Mouse (Mus musculus) heart, embryonic 16.5 days (tissue): ENCODE data around the gene Gm38655. TPM values are rescaled to one million over a fixed set of nuclear protein-coding genes. Genes with fewer than 3 reads are reported as not detected.

Source experiments
- polyA plus RNA-seq: library from polyadenylated mRNA; unstranded; fragments of >200 nt; fragmentation: Nextera tagmentation; extraction: Ambion mirVana; gene quantifications from 2 replicates; pipeline ENCODE4 v1.2.1, GENCODE M21; 2015

Gene Gm38655
- polyA plus RNA-seq, 1 experiment from 2014 or later: 0.32 TPM

Other genes with a start within 250 kb of the Gm38655 start
- gene Mapk8ip3, start 238.5 kb downstream of the Gm38655 start, polyA plus RNA-seq: 30.1 and 33.0 TPM in 2 replicates
- gene Jpt2, start 214.8 kb downstream of the Gm38655 start, polyA plus RNA-seq: 79.3 and 82.5 TPM in 2 replicates
- 3.9 and 4.2 TPM in 2 replicates for gene Cramp1l, start 159.7 kb downstream of the Gm38655 start, polyA plus RNA-seq
- 11.6 TPM in 2 replicates for gene Ift140, start 159.4 kb downstream of the Gm38655 start, polyA plus RNA-seq
- 26.7 and 36.1 TPM in 2 replicates for gene Tmem204, start 91.9 kb downstream of the Gm38655 start, polyA plus RNA-seq
- 31.3 and 31.7 TPM in 2 replicates for gene Telo2, start 59.5 kb downstream of the Gm38655 start, polyA plus RNA-seq
- 0.20 and 0.24 TPM in 2 replicates for gene Ptx4, start 54.7 kb downstream of the Gm38655 start, polyA plus RNA-seq
- gene Clcn7, start 42.1 kb downstream of the Gm38655 start, polyA plus RNA-seq: 16.1 and 19.2 TPM in 2 replicates
- gene Ccdc154, start 13.0 kb downstream of the Gm38655 start, polyA plus RNA-seq: not detected in 2 replicates
- gene BC003965, start 9.1 kb upstream of the Gm38655 start, polyA plus RNA-seq: 27.0 and 29.6 TPM in 2 replicates
- gene Unkl, start 12.9 kb upstream of the Gm38655 start, polyA plus RNA-seq: 5.4 and 6.1 TPM in 2 replicates
- 23.8 and 25.7 TPM in 2 replicates for gene Gnptg, start 64.7 kb upstream of the Gm38655 start, polyA plus RNA-seq
- gene Tsr3, start 64.7 kb upstream of the Gm38655 start, polyA plus RNA-seq: 26.9 and 31.0 TPM in 2 replicates
- gene Baiap3, start 80.9 kb upstream of the Gm38655 start, polyA plus RNA-seq: 1.4 and 2.5 TPM in 2 replicates
- 345 and 358 TPM in 2 replicates for gene Ube2i, start 99.2 kb upstream of the Gm38655 start, polyA plus RNA-seq
- 0.80 and 0.84 TPM in 2 replicates for gene Prss34, start 122.9 kb upstream of the Gm38655 start, polyA plus RNA-seq
- not detected in 2 replicates for gene Prss28, start 133.2 kb upstream of the Gm38655 start, polyA plus RNA-seq
- gene Prss29, start 143.2 kb upstream of the Gm38655 start, polyA plus RNA-seq: not detected in 2 replicates
- 0.41 and 0.59 TPM in 2 replicates for gene Tpsab1, start 170.1 kb upstream of the Gm38655 start, polyA plus RNA-seq
- 11.0 and 11.7 TPM in 2 replicates for gene Tpsb2, start 190.8 kb upstream of the Gm38655 start, polyA plus RNA-seq
- gene Tpsg1, start 193.8 kb upstream of the Gm38655 start, polyA plus RNA-seq: 0.56 and 0.76 TPM in 2 replicates